In genomic region chrX:57120768-57121167, GRCm38 (mm10) we compare ENCODE assay signal across 11 mouse cellular contexts. TPM values are rescaled to one million over a fixed set of nuclear protein-coding genes. Genes with fewer than 3 reads are reported as not detected.
A peak's percentile ranks its signal among the peaks of the same experiment; 100 is the strongest.
DNase-seq lines count a peak whose midpoint lies in the region; TF ChIP-seq lines count a peak whose summit lies in the region.
"Had no signal": no experiment of that assay in that cellular context is flagged by ENCODE, and none has a peak within 500 bp of the region (broad histone marks: within the 10 kb centered on the region; RNA-seq: fewer than 3 reads in every experiment).

No protein-coding gene starts in this region.

- peak; percentile 15 for DNase-seq in heart, postnatal 4 days
- DNase-seq in heart, postnatal 25 days (ENCODE audit: low spot score), result no peak
- peak; percentile 2 for DNase-seq in lung, postnatal 10 days
- DNase-seq in lung, postnatal 36 days, result no peak
- no peak for DNase-seq in ES-E14 (ENCODE audit: low read depth, low spot score)
- DNase-seq in embryo, embryonic 10.5 days (ENCODE audit: low spot score), result peak; percentile 5
- DNase-seq in layer of hippocampus, adult 18-20 months (ENCODE audit: low spot score in 2 of 2), result no peak

- H3K4me1 ChIP-seq in ES-E14 (ENCODE audit: control insufficient read depth in 2 of 2, insufficient read depth in 2 of 2, low read length in 2 of 2, poor library complexity in 1 of 2), result no peaks in the 10 kb centered on the region; a peak in 1 of 4 replicates
- H3K4me1 ChIP-seq: heart, embryonic 10.5 days; hindbrain, embryonic 15.5 days; limb, embryonic 12.5 days had no signal

- H3K9ac ChIP-seq in ES-E14 (ENCODE audit: insufficient read depth, low read depth, low read length, poor library complexity, severe bottlenecking), result no peak overlapping the region
- H3K9ac ChIP-seq: hindbrain, embryonic 15.5 days; limb, embryonic 12.5 days had no signal

- in situ Hi-C loops in ES-E14 (cut with MboI; ENCODE audit: low sequenced_read_pairs in 2 of 2, unreplicated experiment in 2 of 2), result no loop called here

- no peak overlapping the region for H3K4me3 ChIP-seq in ES-E14 (ENCODE audit: insufficient read depth in 1 of 2, low read depth in 1 of 2, low read length in 2 of 2, poor library complexity in 1 of 2, severe bottlenecking in 1 of 2)
- H3K4me3 ChIP-seq: heart, embryonic 10.5 days; hindbrain, embryonic 15.5 days; limb, embryonic 12.5 days had no signal

- H3K9me3 ChIP-seq in ES-E14 (ENCODE audit: control insufficient read depth, insufficient read depth, low read depth, low read length), result no peaks in the 10 kb centered on the region
- H3K9me3 ChIP-seq: heart, embryonic 10.5 days; hindbrain, embryonic 15.5 days; limb, embryonic 12.5 days had no signal

- no peaks in the 10 kb centered on the region for H3K36me3 ChIP-seq in ES-E14 (ENCODE audit: control insufficient read depth, insufficient read depth, low read length, poor library complexity, severe bottlenecking)
- H3K36me3 ChIP-seq: heart, embryonic 10.5 days; hindbrain, embryonic 15.5 days; limb, embryonic 12.5 days had no signal

- intact Hi-C loops in heart, postnatal 25 days (cut with DNase I), result no loop called here

- H3K27ac ChIP-seq in ES-E14 (ENCODE audit: insufficient read depth, low read depth, low read length, poor library complexity, severe bottlenecking), result no peak overlapping the region
- H3K27ac ChIP-seq: heart, embryonic 10.5 days; hindbrain, embryonic 15.5 days; limb, embryonic 12.5 days had no signal

TF ChIP-seq in ES-E14, 5 proteins besides CTCF, POLR2A, EP300 and RAD21:
- TF ChIP-seq HCFC1 (IDR thresholded peaks at IDR 0.05; ENCODE audit: borderline replicate concordance, insufficient read depth, low read length) (no peak), ZNF384 (IDR thresholded peaks at IDR 0.05; ENCODE audit: low read depth, low read length) (no peak), ZC3H11A (IDR thresholded peaks at IDR 0.05; ENCODE audit: borderline replicate concordance, low read depth, low read length) (0 out of 2 replicates have a peak, but pooled peaks have one; percentile 7)

RNA-seq across cellular contexts. Expression of gene Vgll1, which starts 32.9 kb away (rescaled TPM):
- total RNA-seq in heart, postnatal 4 days (2021), result not detected
- total RNA-seq in heart, postnatal 25 days (2021), result not detected
- total RNA-seq in ES-E14 (2012; rRNA removed), result 0.37 and 1.2 TPM in 2 replicates
- total RNA-seq in layer of hippocampus, adult 18-20 months (2021), result not detected
- total RNA-seq: gastrocnemius, adult 18-20 months had no signal

Comparison
In these comparisons a context has a peak if more than half of its experiments do, and no peak if none do; other contexts are left out.
1. DNase-seq: peak in heart, postnatal 4 days (single experiment), lung, postnatal 10 days (single experiment) and embryo, embryonic 10.5 days (single experiment); none in heart, postnatal 25 days (single experiment), lung, postnatal 36 days (single experiment), ES-E14 (single experiment) and layer of hippocampus, adult 18-20 months (0 of 2).